In the genomic region with DNA sequence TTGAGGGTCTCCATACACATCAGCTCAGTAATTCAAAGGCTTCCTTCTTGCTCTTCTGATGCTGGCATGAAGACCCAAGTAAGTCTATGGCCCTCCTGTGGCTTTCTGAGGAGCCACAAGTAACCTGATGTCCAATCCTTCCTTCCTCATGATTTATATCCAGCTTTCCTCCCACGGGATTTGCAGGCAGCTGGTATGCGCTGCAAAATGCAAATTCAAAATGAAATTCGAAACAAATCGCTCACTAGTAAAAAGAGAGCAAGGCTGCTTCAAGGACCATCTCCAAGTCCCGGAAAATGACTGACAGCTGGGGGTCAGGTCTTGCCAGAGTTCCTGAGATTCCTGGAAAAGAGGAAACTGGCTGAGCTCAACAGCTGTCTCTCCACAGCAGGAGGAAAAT, we compare ENCODE assay signal across 16 mouse cellular contexts. TPM values are rescaled to one million over a fixed set of nuclear protein-coding genes. Genes with fewer than 3 reads are reported as not detected.
DNase-seq lines count a peak whose midpoint lies in the region; ATAC-seq and TF ChIP-seq lines count a peak whose summit lies in the region.
"Had no signal": no experiment of that assay in that cellular context is flagged by ENCODE, and none has a peak within 500 bp of the region (broad histone marks: within the 10 kb centered on the region; RNA-seq: fewer than 3 reads in every experiment).

No protein-coding gene starts in this region.

- H3K4me1 ChIP-seq in hindbrain, embryonic 11.5 days (replicated peaks; ENCODE audit: control insufficient read depth, insufficient read depth, low read length), result no peaks in the 10 kb centered on the region
- peaks cover 10% of the 10 kb centered on the region for H3K4me1 ChIP-seq in hindbrain, embryonic 13.5 days (replicated peaks)

- ATAC-seq in hindbrain, embryonic 11.5 days (ENCODE audit: low FRiP score), result no peak
- ATAC-seq in hindbrain, embryonic 13.5 days (ENCODE audit: low FRiP score), result no peak

- no peak overlapping the region for H3K4me3 ChIP-seq in hindbrain, embryonic 11.5 days (ENCODE audit: low read depth, low read length)
- no peak overlapping the region for H3K4me3 ChIP-seq in hindbrain, embryonic 13.5 days
- no peak overlapping the region for H3K4me3 ChIP-seq in layer of hippocampus, adult 2 months
- H3K4me3 ChIP-seq: embryonic facial prominence, embryonic 15.5 days; heart, adult 2 months; hindbrain, embryonic 15.5 days; neural tube, embryonic 13.5 days had no signal

- H3K27ac ChIP-seq in hindbrain, embryonic 11.5 days (ENCODE audit: low read depth, low read length), result no peak overlapping the region
- H3K27ac ChIP-seq in hindbrain, embryonic 13.5 days, result no peak overlapping the region
- H3K27ac ChIP-seq in layer of hippocampus, adult 2 months, result no peak overlapping the region
- H3K27ac ChIP-seq: embryonic facial prominence, embryonic 15.5 days; heart, adult 2 months; hindbrain, embryonic 15.5 days; macrophage; neural tube, embryonic 13.5 days had no signal

- WGBS in hindbrain, embryonic 11.5 days, result 57% methylated on average over 5 of the region's 5 CpGs
- 38% methylated on average over 5 of the region's 5 CpGs for WGBS in hindbrain, embryonic 13.5 days

- no peaks in the 10 kb centered on the region for H3K36me3 ChIP-seq in hindbrain, embryonic 11.5 days (ENCODE audit: control insufficient read depth, insufficient read depth, low read length)
- H3K36me3 ChIP-seq in hindbrain, embryonic 13.5 days, result no peaks in the 10 kb centered on the region
- H3K36me3 ChIP-seq: embryonic facial prominence, embryonic 15.5 days; hindbrain, embryonic 15.5 days; neural tube, embryonic 13.5 days had no signal

- no peak overlapping the region for H3K9ac ChIP-seq in hindbrain, embryonic 11.5 days (ENCODE audit: low read depth, low read length)
- no peak overlapping the region for H3K9ac ChIP-seq in hindbrain, embryonic 13.5 days
- H3K9ac ChIP-seq: embryonic facial prominence, embryonic 15.5 days; hindbrain, embryonic 15.5 days; lung, embryonic 14.5 days; neural tube, embryonic 13.5 days had no signal

- H3K9me3 ChIP-seq in hindbrain, embryonic 11.5 days (ENCODE audit: control insufficient read depth, low read length), result no peaks in the 10 kb centered on the region
- no peaks in the 10 kb centered on the region for H3K9me3 ChIP-seq in hindbrain, embryonic 13.5 days
- H3K9me3 ChIP-seq: embryonic facial prominence, embryonic 15.5 days; hindbrain, embryonic 15.5 days; neural tube, embryonic 13.5 days had no signal

- H3K4me2 ChIP-seq in hindbrain, embryonic 11.5 days (replicated peaks; ENCODE audit: low read depth, low read length), result no peak overlapping the region
- no peak overlapping the region for H3K4me2 ChIP-seq in hindbrain, embryonic 13.5 days
- H3K4me2 ChIP-seq: embryonic facial prominence, embryonic 15.5 days; hindbrain, embryonic 15.5 days; lung, embryonic 14.5 days; neural tube, embryonic 13.5 days had no signal

- peak; percentile 21; the same call in 1 of the 2 replicates for TF ChIP-seq CTCF in layer of hippocampus, adult 2 months (conservative IDR thresholded peaks at IDR 0.05)

- no peaks in the 10 kb centered on the region for H3K27me3 ChIP-seq in hindbrain, embryonic 11.5 days (ENCODE audit: control insufficient read depth, insufficient read depth, low read length)
- H3K27me3 ChIP-seq in hindbrain, embryonic 13.5 days, result 0 out of 2 replicates have a peak, but pooled peaks cover 4% of the 10 kb centered on the region
- H3K27me3 ChIP-seq: embryonic facial prominence, embryonic 15.5 days; hindbrain, embryonic 15.5 days; neural tube, embryonic 13.5 days had no signal

- DNase-seq in hindbrain, embryonic 11.5 days (ENCODE audit: low spot score), result peak; percentile 14
- DNase-seq in layer of hippocampus, adult 2 months (ENCODE audit: low spot score in 2 of 2), result peak in 1 of 2 experiments; percentile 35
- no peak for DNase-seq in layer of hippocampus, adult 9-10 months (ENCODE audit: low spot score)
- DNase-seq in brain, adult 2 months (ENCODE audit: low read depth, low spot score), result peak; percentile 64
- DNase-seq in kidney, postnatal 25 days, result peak; percentile 34 to 58
- no peak for DNase-seq in heart, adult 11 months
- DNase-seq in gastrocnemius, postnatal 4 days (ENCODE audit: low spot score in 2 of 2), result no peak
- DNase-seq: adrenal gland, postnatal 10 days; cerebellum, postnatal 14 days; heart, adult 2 months; lung, embryonic 14.5 days had no signal

RNA-seq across cellular contexts. Expression of gene Parp12, which starts 45.5 kb away (rescaled TPM):
- polyA plus RNA-seq in hindbrain, embryonic 11.5 days (2014; fragmentation: Nextera tagmentation; extraction: Ambion mirVana), result 3.2 and 4.2 TPM in 2 replicates
- polyA plus RNA-seq in hindbrain, embryonic 13.5 days (2015; fragmentation: Nextera tagmentation; extraction: Ambion mirVana), result 2.2 and 2.7 TPM in 2 replicates
- total RNA-seq in layer of hippocampus, adult 2 months (2021), result 1 to 10 TPM; 4.8 to 7.7 TPM
- total RNA-seq in gastrocnemius, postnatal 4 days (2021), result 1 to 10 TPM; 7.7 to 8.1 TPM

Comparison
In these comparisons a context has a peak if more than half of its experiments do, and no peak if none do; other contexts are left out.
1. DNase-seq: peak in hindbrain, embryonic 11.5 days (single experiment), brain, adult 2 months (single experiment) and kidney, postnatal 25 days (2 of 2); none in layer of hippocampus, adult 9-10 months (single experiment), heart, adult 11 months (single experiment) and gastrocnemius, postnatal 4 days (0 of 2).